Mouse (Mus musculus) forebrain, embryonic 13.5 days (tissue): ENCODE results near the gene Gfer. TPM values are rescaled to one million over a fixed set of nuclear protein-coding genes. Genes with fewer than 3 reads are reported as not detected.
A peak's percentile ranks its signal among the peaks of the same experiment; 100 is the strongest.

Experiments used
- ATAC-seq: fragments of 200-750 bp; cut with Nextera tagmentation; 2 replicates; pipeline ENCODE4 v1.8.0; 2017
- H3K27ac ChIP-seq: fragments of 300-500 bp; sonication (generic); 2 replicates; pipeline ENCODE4 v1.5.1; 2015; ENCODE audit warnings: inconsistent platforms, mild to moderate bottlenecking, moderate library complexity
- H3K27me3 ChIP-seq: fragments of 300-500 bp; sonication (generic); 2 replicates; pipeline ENCODE4 v1.6.1; 2015; ENCODE audit warnings: mild to moderate bottlenecking, inconsistent platforms
- H3K36me3 ChIP-seq: fragments of 300-500 bp; sonication (generic); 2 replicates; pipeline ENCODE4 v1.6.1; 2015; ENCODE audit warnings: mild to moderate bottlenecking, inconsistent platforms; ENCODE audit not compliant: poor library complexity, severe bottlenecking
- H3K4me1 ChIP-seq: fragments of 300-500 bp; sonication (generic); 2 replicates; pipeline ENCODE4 v1.6.1; 2015; ENCODE audit warnings: inconsistent platforms
- H3K4me2 ChIP-seq: fragments of 300-500 bp; sonication (generic); 2 replicates; pipeline ENCODE4 v1.6.1; 2015; ENCODE audit warnings: inconsistent platforms, mild to moderate bottlenecking, moderate library complexity
- H3K4me3 ChIP-seq: fragments of 300-500 bp; sonication (generic); 2 replicates; pipeline ENCODE4 v1.5.1; 2015; ENCODE audit warnings: mild to moderate bottlenecking, inconsistent platforms
- H3K9ac ChIP-seq: fragments of 300-500 bp; sonication (generic); 2 replicates; pipeline ENCODE4 v1.6.1; 2015; ENCODE audit warnings: mild to moderate bottlenecking, inconsistent platforms
- H3K9me3 ChIP-seq: fragments of 300-500 bp; sonication (generic); replicated peaks from 2 replicates; pipeline ENCODE4 v1.6.1; 2016; ENCODE audit warnings: inconsistent platforms
- WGBS: fragments of 180-500 bp; shearing (Covaris S2); methylation state at CpG from one replicate; pipeline ENCODE4 v1.1.7; 2015; 5-methylcytosine and 5-hydroxymethylcytosine counted together
- polyA plus RNA-seq: library from polyadenylated mRNA; unstranded; fragments of >200 nt; fragmentation: Nextera tagmentation; extraction: Ambion mirVana; gene quantifications from 2 replicates; pipeline ENCODE4 v1.2.1, GENCODE M21; 2015

The Gfer gene
- 40.7 and 42.5 TPM in 2 replicates for polyA plus RNA-seq

GRCm38 (mm10) chr17:24696011-24696697 is at the start of gene Gfer, which contains the start of gene Noxo1:
Gfer (minus strand) TSS chr17:24696156.
Noxo1 (plus strand) TSS chr17:24696234.
- Histone ChIP-seq H3K27me3 (no peaks in the 10 kb centered on the region), H3K4me2 (peak within 1 kb of the TSS; percentile 66), H3K4me3 (peak within 1 kb of the TSS; percentile 79), H3K27ac (peak within 1 kb of the TSS; percentile 84), H3K9ac (peak within 1 kb of the TSS; percentile 87), H3K9me3 (no peaks in the 10 kb centered on the region), H3K4me1 (peaks cover 31% of the 10 kb centered on the region), H3K36me3 (peaks cover 33% of the 10 kb centered on the region)
- peak; percentile 89 for ATAC-seq
- WGBS, result under 1% methylated on average over 46 of the region's 76 CpGs

GRCm38 (mm10) chr17:24744381-24744780 is 48.4 kb upstream of the Gfer start:
- H3K4me1 ChIP-seq, result no peaks in the 10 kb centered on the region
- H3K27ac ChIP-seq, result no peak overlapping the region
- WGBS, result 63% methylated on average over 3 of the region's 3 CpGs
- no peak overlapping the region for H3K9ac ChIP-seq
- no peak overlapping the region for H3K4me2 ChIP-seq
- H3K36me3 ChIP-seq, result no peaks in the 10 kb centered on the region; the same call in 1 of the 2 replicates
- no peak for ATAC-seq
- H3K9me3 ChIP-seq, result no peaks in the 10 kb centered on the region
- H3K4me3 ChIP-seq, result no peak overlapping the region
- H3K27me3 ChIP-seq, result peaks cover 10% of the 10 kb centered on the region

- Histone ChIP-seq H3K9ac (no peak overlapping the region), H3K36me3 (no peaks in the 10 kb centered on the region; the same call in 1 of the 2 replicates), H3K27me3 (peaks cover 6% of the 10 kb centered on the region), H3K4me1 (no peaks in the 10 kb centered on the region), H3K4me3 (no peak overlapping the region), H3K27ac (no peak overlapping the region), H3K9me3 (no peaks in the 10 kb centered on the region), H3K4me2 (no peak overlapping the region)
- no peak for ATAC-seq
- 67% methylated on average over 5 of the region's 5 CpGs for WGBS
These were observed 47.9 kb upstream of the Gfer start for GRCm38 (mm10) chr17:24743896-24744295.

- H3K4me2 ChIP-seq, result no peak overlapping the region
- no peak overlapping the region for H3K9ac ChIP-seq
- no peaks in the 10 kb centered on the region; the same call in 1 of the 2 replicates for H3K36me3 ChIP-seq
- H3K4me3 ChIP-seq, result no peak overlapping the region
- WGBS, result 82% methylated on average over 8 of the region's 8 CpGs
- peaks cover 4% of the 10 kb centered on the region for H3K27me3 ChIP-seq
- H3K9me3 ChIP-seq, result no peaks in the 10 kb centered on the region
- H3K4me1 ChIP-seq, result peaks cover 6% of the 10 kb centered on the region
- no peak overlapping the region for H3K27ac ChIP-seq
- ATAC-seq, result no peak
These were observed 46.4 kb upstream of the Gfer start for GRCm38 (mm10) chr17:24742307-24742706.

- no peak overlapping the region for H3K27ac ChIP-seq
- no peaks in the 10 kb centered on the region for H3K9me3 ChIP-seq
- H3K27me3 ChIP-seq, result no peaks in the 10 kb centered on the region
- WGBS, result 88% methylated on average over 8 of the region's 8 CpGs
- H3K36me3 ChIP-seq, result no peaks in the 10 kb centered on the region; the same call in 1 of the 2 replicates
- peaks cover 16% of the 10 kb centered on the region for H3K4me1 ChIP-seq
- H3K4me3 ChIP-seq, result no peak overlapping the region
- ATAC-seq, result no peak
- no peak overlapping the region for H3K4me2 ChIP-seq
- no peak overlapping the region for H3K9ac ChIP-seq
These were observed 44.0 kb upstream of the Gfer start for GRCm38 (mm10) chr17:24739926-24740325.

- no peaks in the 10 kb centered on the region for H3K9me3 ChIP-seq
- no peak overlapping the region for H3K27ac ChIP-seq
- H3K4me1 ChIP-seq, result peaks cover 16% of the 10 kb centered on the region
- H3K9ac ChIP-seq, result no peak overlapping the region
- no peak overlapping the region for H3K4me2 ChIP-seq
- WGBS, result 87% methylated on average over 4 of the region's 4 CpGs
- ATAC-seq, result no peak
- H3K36me3 ChIP-seq, result no peaks in the 10 kb centered on the region; the same call in 1 of the 2 replicates
- no peak overlapping the region for H3K4me3 ChIP-seq
- 0 out of 2 replicates have a peak, but pooled peaks cover 6% of the 10 kb centered on the region for H3K27me3 ChIP-seq
These were observed 42.3 kb upstream of the Gfer start for GRCm38 (mm10) chr17:24738238-24738637.

- H3K9ac ChIP-seq, result peak overlapping the region; percentile 68
- no peaks in the 10 kb centered on the region for H3K9me3 ChIP-seq
- 32% methylated on average over 8 of the region's 8 CpGs for whole genome bisulfite sequencing
- H3K27ac ChIP-seq, result no peak overlapping the region
- H3K36me3 ChIP-seq, result no peaks in the 10 kb centered on the region; the same call in 1 of the 2 replicates
- peaks cover 16% of the 10 kb centered on the region for H3K4me1 ChIP-seq
- H3K4me3 ChIP-seq, result peak overlapping the region; percentile 56
- H3K4me2 ChIP-seq, result peak overlapping the region; percentile 79
- no peak for ATAC-seq
- peaks cover 7% of the 10 kb centered on the region; the same call in 1 of the 2 replicates for H3K27me3 ChIP-seq
These were observed 41.3 kb upstream of the Gfer start for GRCm38 (mm10) chr17:24737135-24737810.

- WGBS, result under 1% methylated on average over 29 of the region's 29 CpGs
- peak within 1 kb of the TSS; percentile 68 for H3K9ac ChIP-seq
- peak; percentile 98 for ATAC-seq
- H3K27me3 ChIP-seq, result peaks cover 7% of the 10 kb centered on the region; the same call in 1 of the 2 replicates
- no peaks in the 10 kb centered on the region for H3K36me3 ChIP-seq
- H3K27ac ChIP-seq, result peak within 1 kb of the TSS; percentile 48
- H3K4me3 ChIP-seq, result peak within 1 kb of the TSS; percentile 56
- peak within 1 kb of the TSS; percentile 79 for H3K4me2 ChIP-seq
- H3K9me3 ChIP-seq, result no peaks in the 10 kb centered on the region
- H3K4me1 ChIP-seq, result peaks cover 16% of the 10 kb centered on the region
These were observed 40.5 kb upstream of the Gfer start, which contains the start of gene Msrb1 for GRCm38 (mm10) chr17:24736330-24737051. Msrb1 (plus strand) TSS chr17:24736642.

GRCm38 (mm10) chr17:24735446-24735845 is 39.5 kb upstream of the Gfer start:
- no peak for ATAC-seq
- Histone ChIP-seq H3K9me3 (no peaks in the 10 kb centered on the region), H3K36me3 (no peaks in the 10 kb centered on the region), H3K9ac (no peak overlapping the region), H3K4me2 (0 out of 2 replicates have a peak overlapping the region, but pooled peaks have one; percentile 79), H3K27ac (no peak overlapping the region), H3K4me3 (peak overlapping the region; percentile 56; the same call in 1 of the 2 replicates), H3K4me1 (peaks cover 16% of the 10 kb centered on the region), H3K27me3 (peaks cover 7% of the 10 kb centered on the region; the same call in 1 of the 2 replicates)
- 87% methylated on average over 7 of the region's 7 CpGs for WGBS

GRCm38 (mm10) chr17:24734513-24734912 is 38.6 kb upstream of the Gfer start:
- H3K4me2 ChIP-seq, result no peak overlapping the region
- no peaks in the 10 kb centered on the region for H3K9me3 ChIP-seq
- no peak for ATAC-seq
- peaks cover 7% of the 10 kb centered on the region; the same call in 1 of the 2 replicates for H3K27me3 ChIP-seq
- no peak overlapping the region for H3K27ac ChIP-seq
- no peaks in the 10 kb centered on the region for H3K36me3 ChIP-seq
- H3K4me1 ChIP-seq, result peaks cover 16% of the 10 kb centered on the region
- 93% methylated on average over 1 of the region's 1 CpGs for WGBS
- no peak overlapping the region for H3K4me3 ChIP-seq
- H3K9ac ChIP-seq, result no peak overlapping the region

GRCm38 (mm10) chr17:24733434-24734050 is 37.6 kb upstream of the Gfer start:
- Histone ChIP-seq H3K27me3 (peaks cover 7% of the 10 kb centered on the region; the same call in 1 of the 2 replicates), H3K9me3 (no peaks in the 10 kb centered on the region), H3K27ac (no peak overlapping the region), H3K36me3 (no peaks in the 10 kb centered on the region), H3K4me1 (peaks cover 16% of the 10 kb centered on the region), H3K4me2 (no peak overlapping the region), H3K9ac (peak overlapping the region; percentile 34; the same call in 1 of the 2 replicates), H3K4me3 (no peak overlapping the region)
- ATAC-seq, result no peak
- 88% methylated on average over 21 of the region's 21 CpGs for WGBS
